Mouse (Mus musculus) neural tube, embryonic 10.5 days (tissue): ENCODE measurements around the gene Lhfp.

Experiments used
- DNase-seq: peaks from one replicate; pipeline ENCODE4 v3.0.0-alpha.2; 2017; ENCODE audit warnings: low spot score; ENCODE audit errors: extremely low spot score

Gene Lhfp

GRCm38 (mm10) chr3:53310615-53311014 lies 269.3 kb downstream of the Lhfp start:
- no peak for DNase-seq
